Mouse (Mus musculus) layer of hippocampus, postnatal 25 days (tissue): ENCODE results near the gene Kdm5a. TPM values are rescaled to one million over a fixed set of nuclear protein-coding genes. Genes with fewer than 3 reads are reported as not detected.
A peak's percentile ranks its signal among the peaks of the same experiment; 100 is the strongest.

Experiments
- DNase-seq, 2 experiments: peaks; one replicate each; pipeline ENCODE4 v3.0.0; 2022; ENCODE audit warnings: mixed read lengths in 2 of 2, low spot score in 1 of 2; ENCODE audit errors: extremely low spot score in 1 of 2
- total RNA-seq, 2 experiments: library from RNA; stranded (reverse); gene quantifications; 2 replicates each; pipeline ENCODE4 v1.2.3; 2021

Gene Kdm5a
- total RNA-seq = 10 to 100 TPM; 38.9 to 49.5 TPM

GRCm38 (mm10) chr6:120363688-120364522 lies at the start of gene Kdm5a, which contains the start of gene Ccdc77:
Gene Kdm5a, plus strand, starts transcription at chr6:120364124.
Gene Ccdc77, minus strand, starts transcription at chr6:120364374.
- peak; percentile 83 to 96 for DNase-seq

- no peak for DNase-seq
These were observed 45.5 kb upstream of the Kdm5a start for GRCm38 (mm10) chr6:120318303-120318940.

GRCm38 (mm10) chr6:120319129-120319528 lies 44.8 kb upstream of the Kdm5a start:
- DNase-seq = no peak

DNA sequence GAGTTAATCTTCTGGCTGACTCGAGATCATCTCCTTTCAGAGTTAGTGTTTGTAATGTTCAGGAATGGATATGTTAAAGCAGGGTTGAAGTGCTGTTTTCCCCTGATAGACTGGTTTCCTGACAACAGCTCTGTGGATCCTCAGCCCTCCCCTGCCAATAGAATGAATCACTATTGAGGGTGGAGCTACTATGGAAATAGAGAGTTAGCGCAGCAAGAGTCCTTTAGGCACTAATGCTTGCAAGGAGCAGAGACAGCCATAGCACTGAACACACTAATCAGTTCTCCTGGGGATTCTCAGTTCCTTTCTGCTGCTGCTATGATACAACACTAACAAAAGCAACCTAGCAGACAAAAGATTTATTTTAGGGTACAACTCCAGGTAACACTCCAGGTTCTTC lies 43.6 kb upstream of the Kdm5a start:
- no peak for DNase-seq

GRCm38 (mm10) chr6:120324295-120324927 lies 39.5 kb upstream of the Kdm5a start:
- DNase-seq = peak; percentile 22 to 71

DNA sequence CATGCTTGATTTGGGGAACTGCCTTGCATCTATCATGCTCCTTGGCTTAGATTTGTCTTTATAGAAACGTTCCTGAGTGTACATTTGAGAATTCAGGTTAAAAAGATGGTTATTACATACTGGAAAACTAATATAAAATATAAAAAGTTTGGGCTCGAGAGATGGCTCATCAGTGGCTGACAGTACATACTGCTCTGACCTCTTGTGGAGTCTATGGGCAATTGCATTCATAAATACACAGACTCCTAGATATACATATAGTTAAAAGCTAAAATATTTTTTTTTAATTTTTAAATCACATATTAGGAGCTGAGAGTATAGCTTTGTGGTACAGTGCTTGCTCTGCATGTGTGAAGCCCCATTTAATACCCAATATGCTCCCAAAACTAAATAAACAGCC lies 31.6 kb upstream of the Kdm5a start:
- DNase-seq = no peak

DNA sequence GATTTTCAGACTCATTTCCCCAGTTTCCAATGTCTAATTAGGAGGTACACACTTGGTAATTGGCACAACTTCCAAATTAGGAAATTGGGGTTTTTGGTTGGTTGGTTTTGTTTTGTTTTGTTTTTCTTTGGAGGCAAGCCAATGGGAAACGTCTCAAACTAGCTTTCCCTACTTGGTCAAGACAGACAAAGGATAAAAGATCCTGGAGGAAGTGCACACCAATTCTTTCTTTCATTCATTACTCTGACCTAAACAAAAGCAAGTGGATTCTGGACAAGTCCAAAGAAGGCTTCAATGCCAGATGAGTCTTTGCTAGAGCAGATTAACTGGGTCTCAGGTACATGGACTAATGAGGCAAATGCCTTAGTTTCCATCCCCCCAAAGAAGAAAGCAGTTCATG lies 19.9 kb upstream of the Kdm5a start:
- no peak for DNase-seq

- DNase-seq = no peak
These were observed 14.9 kb upstream of the Kdm5a start for GRCm38 (mm10) chr6:120349018-120349417.

- no peak for DNase-seq
These were observed 7.4 kb upstream of the Kdm5a start for GRCm38 (mm10) chr6:120356478-120356877.

DNA sequence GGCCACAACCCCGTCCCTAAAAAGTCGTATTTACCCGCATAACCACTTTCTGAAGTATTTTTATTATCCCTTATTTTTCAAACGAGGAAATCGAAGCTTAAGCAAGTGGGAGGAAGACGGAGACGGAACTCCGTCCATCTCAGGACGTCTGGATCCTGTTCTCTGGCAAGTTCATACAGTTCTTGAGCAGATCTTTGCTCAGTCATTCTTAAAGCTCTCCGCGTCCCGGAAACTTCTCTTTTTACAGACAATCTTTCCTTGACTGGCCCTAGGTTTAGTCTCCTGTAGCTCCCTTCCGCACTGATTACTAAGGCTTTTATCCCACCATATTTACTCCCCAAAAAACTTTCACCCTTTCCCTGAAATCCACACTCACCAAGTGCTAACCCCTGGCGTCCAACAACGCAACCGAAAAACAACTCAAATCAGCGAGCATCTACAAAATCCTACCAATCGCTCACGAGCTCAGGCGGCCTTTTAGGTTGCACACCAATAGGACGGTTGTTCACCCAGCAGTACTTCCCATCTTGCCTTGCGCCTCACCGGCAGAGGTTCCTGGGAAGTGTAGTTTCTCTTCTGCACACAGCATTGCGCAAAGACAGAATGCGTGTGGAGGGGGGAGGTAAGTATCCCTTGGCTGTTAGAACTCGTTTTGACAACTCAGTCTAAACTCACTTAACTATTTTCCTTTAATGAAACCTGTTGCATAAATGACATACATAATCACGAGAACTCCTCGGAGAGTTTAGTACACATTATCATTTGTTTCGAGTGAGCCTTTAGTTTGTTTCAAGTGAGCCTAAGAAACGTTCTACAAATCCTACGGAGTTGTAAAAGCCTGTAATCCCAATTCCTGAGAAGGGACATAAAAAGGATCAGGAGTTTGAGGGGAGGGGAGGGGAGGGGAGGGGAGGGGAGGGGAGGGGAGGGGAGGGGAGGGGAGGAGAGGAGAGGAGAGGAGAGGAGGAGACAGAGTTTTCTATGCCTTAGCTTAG lies 6.7 kb upstream of the Kdm5a start:
- peak; percentile 52 to 56 for DNase-seq

DNA sequence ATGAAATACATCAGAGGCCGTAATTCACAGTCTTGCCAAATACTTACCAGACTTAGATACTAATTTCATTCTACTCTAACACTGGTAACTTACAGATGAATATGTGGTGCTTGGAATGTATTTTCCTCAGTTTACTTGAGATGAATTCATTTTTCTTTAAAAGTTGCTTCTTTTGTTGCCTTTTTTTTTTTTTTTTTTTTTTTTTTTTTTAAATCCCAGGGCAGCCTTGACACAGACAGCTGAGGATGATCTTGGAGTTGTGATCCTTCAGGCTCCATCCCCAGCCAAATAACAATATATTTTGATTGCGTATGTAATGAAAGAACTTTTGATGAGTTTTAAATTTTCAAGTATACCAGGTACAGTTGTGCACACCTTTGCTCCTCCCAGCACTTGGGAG lies 1.8 kb upstream of the Kdm5a start:
- no peak for DNase-seq

GRCm38 (mm10) chr6:120362774-120363687 lies 893 bp upstream of the Kdm5a start:
- no peak for DNase-seq

- DNase-seq = no peak
These were observed 590 bp downstream of the Kdm5a start for GRCm38 (mm10) chr6:120364523-120364905.

DNA sequence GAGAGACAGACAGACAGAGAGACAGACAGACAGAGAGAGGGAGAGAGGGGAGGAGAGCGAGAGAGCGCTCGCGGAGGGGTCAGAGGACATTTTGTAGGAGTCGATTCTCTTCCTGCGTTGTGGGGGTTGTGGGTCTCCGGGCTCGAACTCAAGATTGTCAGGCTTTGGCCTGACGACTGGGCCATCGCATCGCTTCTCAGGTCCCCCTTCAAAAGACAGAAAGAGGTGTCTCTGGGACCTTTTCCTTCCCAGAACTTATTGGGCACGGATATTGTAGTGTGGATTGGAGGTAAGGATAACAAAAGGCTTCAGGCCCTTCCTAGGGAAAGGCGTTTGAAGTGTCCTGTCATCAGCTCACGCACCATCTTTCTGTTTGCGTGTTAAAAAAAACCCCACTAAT lies 1.1 kb downstream of the Kdm5a start:
- DNase-seq = no peak

DNA sequence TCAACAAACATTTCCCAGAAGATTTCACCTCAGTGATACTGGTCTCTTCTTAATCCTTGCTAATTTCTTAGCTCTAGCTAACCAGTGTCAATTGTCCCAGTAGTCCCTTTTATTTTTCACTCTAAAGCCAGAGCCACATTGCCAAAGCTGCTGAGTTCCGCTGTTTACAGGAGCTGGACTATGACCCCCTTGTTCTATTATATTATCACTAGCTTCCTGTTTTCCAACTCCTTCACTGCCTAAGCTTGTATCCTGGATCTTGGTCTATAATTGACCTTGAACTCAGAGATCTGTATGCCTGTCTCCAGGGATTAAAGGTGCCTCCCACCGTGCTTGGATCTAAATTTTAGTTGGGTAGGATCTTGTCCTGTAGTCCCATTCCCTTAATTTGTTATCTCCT lies 12.8 kb downstream of the Kdm5a start:
- no peak for DNase-seq

GRCm38 (mm10) chr6:120390054-120390453 lies 26.1 kb downstream of the Kdm5a start:
- no peak for DNase-seq

DNA sequence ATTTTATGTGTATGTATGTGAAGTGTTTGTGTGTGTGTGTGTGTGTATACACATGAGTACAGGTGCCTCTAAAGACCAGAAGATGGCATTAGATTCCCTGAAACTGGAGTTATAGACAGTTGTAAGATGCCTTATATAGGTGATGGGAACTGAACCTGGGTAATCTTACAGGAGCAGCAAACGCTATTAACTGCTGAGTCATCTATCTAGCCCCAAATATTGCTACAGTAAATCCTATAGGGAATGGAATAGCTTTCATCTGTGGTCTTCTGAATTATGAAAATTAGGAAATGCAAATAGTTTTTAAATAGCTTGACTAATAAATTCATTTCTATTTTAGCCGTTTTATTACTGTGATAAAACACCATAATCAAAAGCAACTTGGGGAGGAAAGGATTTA lies 28.9 kb downstream of the Kdm5a start:
- DNase-seq = no peak

GRCm38 (mm10) chr6:120395622-120396345 lies 31.9 kb downstream of the Kdm5a start:
- no peak for DNase-seq

GRCm38 (mm10) chr6:120403936-120404335 lies 40.0 kb downstream of the Kdm5a start:
- DNase-seq = no peak
